Mouse (Mus musculus): ENCODE data around the gene Twf2. TPM values are rescaled to one million over a fixed set of nuclear protein-coding genes. Genes with fewer than 3 reads are reported as not detected.

Twf2 gene
- polyA plus RNA-seq (2012; rRNA removed; ENCODE audit: low replicate concordance), result 16.9 and 20.4 TPM in 2 replicates

GRCm38 (mm10) chr9:106202819-106203636 lies at the start of gene Twf2:
Gene Twf2 (plus strand): TSS chr9:106203108.

GRCm38 (mm10) chr9:106158037-106158491 lies 44.8 kb upstream of the Twf2 start, which contains the start of gene Glyctk:
Gene Glyctk (minus strand): TSS chr9:106158138.

GRCm38 (mm10) chr9:106170556-106171345 lies 32.2 kb upstream of the Twf2 start, which contains the start of gene Wdr82:
Gene Wdr82 (plus strand): TSS chr9:106170928.

GRCm38 (mm10) chr9:106199535-106200272 lies 3.2 kb upstream of the Twf2 start, which contains the start of gene Ppm1m:
Gene Ppm1m (minus strand): TSS chr9:106199746.

GRCm38 (mm10) chr9:106222261-106222851 lies 19.4 kb downstream of the Twf2 start, which contains the start of gene Tlr9:
Gene Tlr9 (plus strand): TSS chr9:106222598.

Other genes with a start within 250 kb of the Twf2 start
- 0.33 and 0.75 TPM in 2 replicates for gene Col6a5, start 242.5 kb upstream of the Twf2 start, polyA plus RNA-seq (2012; rRNA removed; ENCODE audit: low replicate concordance)
- gene Col6a4, start 106.3 kb upstream of the Twf2 start, polyA plus RNA-seq (2012; rRNA removed; ENCODE audit: low replicate concordance), result 13.8 and 17.5 TPM in 2 replicates
- 13.9 and 43.6 TPM in 2 replicates for gene Glyctk, start 45.0 kb upstream of the Twf2 start, polyA plus RNA-seq (2012; rRNA removed; ENCODE audit: low replicate concordance)
- 25.0 and 31.6 TPM in 2 replicates for gene Wdr82, start 32.2 kb upstream of the Twf2 start, polyA plus RNA-seq (2012; rRNA removed; ENCODE audit: low replicate concordance)
- gene Ppm1m, start 3.4 kb upstream of the Twf2 start, polyA plus RNA-seq (2012; rRNA removed; ENCODE audit: low replicate concordance), result 14.0 and 19.1 TPM in 2 replicates
- gene Tlr9, start 19.5 kb downstream of the Twf2 start, polyA plus RNA-seq (2012; rRNA removed; ENCODE audit: low replicate concordance), result 1.1 and 1.8 TPM in 2 replicates
- gene Alas1, start 45.5 kb downstream of the Twf2 start, polyA plus RNA-seq (2012; rRNA removed; ENCODE audit: low replicate concordance), result 177 and 205 TPM in 2 replicates
- gene Poc1a, start 78.0 kb downstream of the Twf2 start, polyA plus RNA-seq (2012; rRNA removed; ENCODE audit: low replicate concordance), result 14.7 TPM in 2 replicates
- gene Dusp7, start 165.5 kb downstream of the Twf2 start, polyA plus RNA-seq (2012; rRNA removed; ENCODE audit: low replicate concordance), result 14.1 and 19.8 TPM in 2 replicates
- gene Rpl29, start 226.3 kb downstream of the Twf2 start, polyA plus RNA-seq (2012; rRNA removed; ENCODE audit: low replicate concordance), result 296 and 334 TPM in 2 replicates
- gene Acy1, start 235.2 kb downstream of the Twf2 start, polyA plus RNA-seq (2012; rRNA removed; ENCODE audit: low replicate concordance), result 113 and 257 TPM in 2 replicates
- gene Abhd14b, start 244.4 kb downstream of the Twf2 start, polyA plus RNA-seq (2012; rRNA removed; ENCODE audit: low replicate concordance), result 90.3 and 94.3 TPM in 2 replicates
- gene Abhd14a, start 244.6 kb downstream of the Twf2 start, polyA plus RNA-seq (2012; rRNA removed; ENCODE audit: low replicate concordance), result 25.7 and 28.4 TPM in 2 replicates

Measured in duodenum, adult 2 months (tissue).